Mouse (Mus musculus) midbrain, embryonic 14.5 days (tissue): ENCODE data around the gene Atl3. TPM values are rescaled to one million over a fixed set of nuclear protein-coding genes. Genes with fewer than 3 reads are reported as not detected.

Source experiments
- ATAC-seq: fragments of 200-750 bp; cut with Nextera tagmentation; 2 replicates; pipeline ENCODE4 v1.8.0; 2017; ENCODE audit warnings: moderate number of reproducible peaks, moderate library complexity; ENCODE audit not compliant: low FRiP score, low TSS enrichment
- DNase-seq: peaks from one replicate; pipeline ENCODE4 v3.0.0-alpha.2; 2015
- H3K27ac ChIP-seq: fragments of 300-500 bp; sonication (generic); replicated peaks from 2 replicates; pipeline ENCODE4 v1.5.1; 2014; ENCODE audit warnings: mild to moderate bottlenecking, low read depth, low read length, moderate library complexity
- H3K27me3 ChIP-seq: fragments of 300-500 bp; sonication (generic); 2 replicates; pipeline ENCODE4 v1.6.1; 2014; ENCODE audit warnings: low read length, control low read depth, mixed read lengths; ENCODE audit not compliant: control insufficient read depth, insufficient read depth
- H3K36me3 ChIP-seq: fragments of 300-500 bp; sonication (generic); 2 replicates; pipeline ENCODE4 v1.6.1; 2014; ENCODE audit warnings: low read length, control low read depth; ENCODE audit not compliant: control insufficient read depth, insufficient read depth
- H3K4me1 ChIP-seq: fragments of 300-500 bp; sonication (generic); 2 replicates; pipeline ENCODE4 v1.6.1; 2014; ENCODE audit warnings: mild to moderate bottlenecking, antibody characterized with exemption, low read length, control low read depth; ENCODE audit not compliant: control insufficient read depth, insufficient read depth
- H3K4me2 ChIP-seq: fragments of 300-500 bp; sonication (generic); 2 replicates; pipeline ENCODE4 v1.6.1; 2014; ENCODE audit warnings: mild to moderate bottlenecking, low read length, moderate library complexity
- H3K4me3 ChIP-seq: fragments of 300-500 bp; sonication (generic); replicated peaks from 2 replicates; pipeline ENCODE4 v1.5.1; 2014; ENCODE audit warnings: low read depth, low read length
- H3K9ac ChIP-seq: fragments of 300-500 bp; sonication (generic); replicated peaks from 2 replicates; pipeline ENCODE4 v1.6.1; 2014; ENCODE audit warnings: mild to moderate bottlenecking, low read length, moderate library complexity
- H3K9me3 ChIP-seq: fragments of 300-500 bp; sonication (generic); 2 replicates; pipeline ENCODE4 v1.6.1; 2016; ENCODE audit warnings: low read length, control low read depth, mixed read lengths; ENCODE audit not compliant: control insufficient read depth
- WGBS: fragments of 180-500 bp; shearing (Covaris S2); extraction: QIAGEN DNeasy Blood & Tissue Kit; methylation state at CpG from one replicate; pipeline ENCODE4 v1.1.7; 2014; 5-methylcytosine and 5-hydroxymethylcytosine counted together
- polyA plus RNA-seq: library from polyadenylated mRNA; unstranded; fragments of >200 nt; fragmentation: Nextera tagmentation; extraction: Ambion mirVana; gene quantifications from 2 replicates; pipeline ENCODE4 v1.2.1, GENCODE M21; 2014

Atl3 gene
- polyA plus RNA-seq, 1 experiment from 2014 or later = 6.8 TPM

DNA sequence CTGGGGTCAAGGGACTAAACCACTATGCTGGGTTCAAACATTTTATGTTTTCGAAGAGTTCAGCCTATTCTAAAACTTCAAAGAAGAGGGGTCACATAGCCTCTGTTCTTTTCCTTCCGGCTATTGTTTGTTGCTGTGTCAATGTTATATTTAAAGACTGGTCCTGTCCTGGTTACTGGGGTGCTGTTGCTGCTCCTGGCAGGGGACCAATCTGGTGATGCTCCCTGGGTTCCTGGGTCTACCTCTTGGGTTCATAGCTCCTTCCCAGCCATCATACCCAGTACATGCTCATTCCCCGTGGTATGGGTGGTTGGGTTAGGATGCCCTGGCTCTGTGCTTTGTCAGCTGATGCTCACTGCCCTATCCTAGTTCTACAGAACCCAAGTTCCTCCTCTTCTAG lies 83.9 kb downstream of the Atl3 start:
- Histone ChIP-seq H3K9me3 (no peaks in the 10 kb centered on the region), H3K27ac (no peak overlapping the region), H3K4me2 (no peak overlapping the region), H3K27me3 (no peaks in the 10 kb centered on the region), H3K9ac (no peak overlapping the region), H3K4me3 (no peak overlapping the region), H3K4me1 (no peaks in the 10 kb centered on the region), H3K36me3 (no peaks in the 10 kb centered on the region)
- no peak for DNase-seq
- no peak for ATAC-seq
- WGBS = 96% methylated on average over 3 of the region's 3 CpGs

DNA sequence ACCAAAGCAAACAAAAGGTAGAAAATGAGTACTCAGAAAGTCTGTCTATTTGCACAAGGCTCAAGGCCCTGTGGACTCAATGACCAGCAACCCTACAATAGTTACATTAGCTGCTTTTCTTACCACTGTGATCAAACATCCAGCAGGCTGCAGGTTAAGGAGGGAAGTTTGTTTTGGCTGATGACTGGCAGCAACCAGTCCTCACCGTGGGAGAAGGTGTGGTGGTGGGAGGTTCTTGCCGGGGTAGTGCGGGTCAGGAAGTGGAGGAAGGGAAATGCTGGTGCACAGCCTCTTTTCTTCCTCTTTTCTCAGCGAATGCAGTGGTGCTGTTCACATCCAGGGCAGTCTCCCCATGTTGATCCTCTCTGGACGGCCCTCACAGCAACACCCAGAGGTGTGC lies 87.2 kb downstream of the Atl3 start:
- WGBS = 78% methylated on average over 5 of the region's 5 CpGs
- DNase-seq (no peak), ATAC-seq (no peak)
- Histone ChIP-seq H3K27me3 (no peaks in the 10 kb centered on the region), H3K4me3 (no peak overlapping the region), H3K4me1 (no peaks in the 10 kb centered on the region), H3K36me3 (no peaks in the 10 kb centered on the region), H3K27ac (no peak overlapping the region), H3K4me2 (no peak overlapping the region), H3K9me3 (no peaks in the 10 kb centered on the region), H3K9ac (no peak overlapping the region)

DNA sequence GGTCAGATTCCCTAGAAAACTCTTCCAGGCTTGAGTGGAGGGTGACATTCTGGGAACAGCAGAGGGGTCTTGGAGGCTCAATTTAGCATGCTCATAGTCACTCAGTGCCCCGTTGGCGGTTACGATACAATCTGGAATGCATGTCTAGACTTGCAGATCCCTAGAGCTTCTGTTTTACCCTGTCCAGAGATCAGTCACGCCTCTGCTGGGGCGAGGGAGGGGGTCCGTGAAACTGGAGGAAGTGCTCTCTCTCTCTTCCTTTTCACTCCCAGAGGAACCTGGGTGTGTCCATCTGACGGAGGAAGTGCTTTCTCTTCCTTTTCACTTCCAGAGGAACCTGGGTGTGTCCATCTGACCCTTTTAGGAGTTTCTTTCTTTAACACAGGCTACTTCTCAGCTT lies 89.3 kb downstream of the Atl3 start:
- Histone ChIP-seq H3K27me3 (no peaks in the 10 kb centered on the region), H3K9me3 (no peaks in the 10 kb centered on the region), H3K4me1 (no peaks in the 10 kb centered on the region), H3K9ac (no peak overlapping the region), H3K4me3 (no peak overlapping the region), H3K27ac (no peak overlapping the region), H3K4me2 (no peak overlapping the region), H3K36me3 (no peaks in the 10 kb centered on the region)
- DNase-seq (no peak), ATAC-seq (no peak)
- 63% methylated on average over 7 of the region's 7 CpGs for WGBS

DNA sequence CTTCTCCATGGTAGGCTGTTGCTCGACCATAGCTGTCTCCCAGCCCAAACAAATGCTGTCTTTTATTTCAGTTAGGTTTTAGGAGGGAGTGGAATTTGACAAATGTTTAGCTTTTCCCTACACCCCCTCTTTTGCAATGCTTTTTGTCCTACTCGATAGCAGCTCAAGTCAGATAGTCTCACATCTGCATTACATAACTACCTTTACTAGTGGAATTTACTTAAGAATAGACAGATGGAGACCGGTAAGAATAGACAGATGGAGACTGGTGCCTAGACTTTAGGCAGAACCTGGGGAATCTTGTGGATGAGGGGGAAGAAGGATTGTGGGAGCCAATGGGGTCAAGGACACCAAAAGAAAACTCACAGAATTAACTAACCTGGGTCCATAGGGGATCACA lies 89.8 kb downstream of the Atl3 start:
- 83% methylated on average over 3 of the region's 3 CpGs for WGBS
- H3K36me3 ChIP-seq = no peaks in the 10 kb centered on the region

DNA sequence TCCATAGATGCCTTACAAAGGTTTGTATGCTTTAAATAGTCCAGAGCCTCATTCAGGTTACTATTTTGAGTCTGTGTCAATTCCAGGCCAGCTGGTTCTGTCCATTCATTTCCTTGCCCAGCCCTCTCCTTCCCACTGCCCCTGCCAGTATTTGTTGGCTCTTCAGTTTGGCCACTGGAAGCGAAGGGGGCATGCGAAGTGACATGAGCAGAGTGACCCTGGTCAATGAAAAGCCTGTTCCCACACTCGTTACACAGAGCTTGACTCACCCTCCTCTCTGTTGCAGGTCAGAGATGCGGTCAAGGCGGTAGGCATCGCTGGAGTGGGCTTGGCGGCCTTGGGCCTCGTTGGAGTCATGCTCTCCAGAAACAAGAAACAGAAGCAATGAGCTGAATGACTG lies 91.4 kb downstream of the Atl3 start:
- ATAC-seq (no peak), DNase-seq (no peak)
- H3K4me1 ChIP-seq = no peaks in the 10 kb centered on the region
- no peak overlapping the region for H3K9ac ChIP-seq
- no peak overlapping the region for H3K4me3 ChIP-seq
- no peaks in the 10 kb centered on the region for H3K9me3 ChIP-seq
- H3K36me3 ChIP-seq = no peaks in the 10 kb centered on the region
- no peaks in the 10 kb centered on the region for H3K27me3 ChIP-seq
- no peak overlapping the region for H3K4me2 ChIP-seq
- WGBS = 88% methylated on average over 8 of the region's 8 CpGs
- H3K27ac ChIP-seq = no peak overlapping the region

More for the DNA sequence above, 89.8 kb downstream of the Atl3 start:
- Histone ChIP-seq H3K27me3 (no peaks in the 10 kb centered on the region), H3K27ac (no peak overlapping the region), H3K4me3 (no peak overlapping the region), H3K4me1 (no peaks in the 10 kb centered on the region), H3K4me2 (no peak overlapping the region), H3K9me3 (no peaks in the 10 kb centered on the region), H3K9ac (no peak overlapping the region)
- no peak for ATAC-seq
- no peak for DNase-seq

DNA sequence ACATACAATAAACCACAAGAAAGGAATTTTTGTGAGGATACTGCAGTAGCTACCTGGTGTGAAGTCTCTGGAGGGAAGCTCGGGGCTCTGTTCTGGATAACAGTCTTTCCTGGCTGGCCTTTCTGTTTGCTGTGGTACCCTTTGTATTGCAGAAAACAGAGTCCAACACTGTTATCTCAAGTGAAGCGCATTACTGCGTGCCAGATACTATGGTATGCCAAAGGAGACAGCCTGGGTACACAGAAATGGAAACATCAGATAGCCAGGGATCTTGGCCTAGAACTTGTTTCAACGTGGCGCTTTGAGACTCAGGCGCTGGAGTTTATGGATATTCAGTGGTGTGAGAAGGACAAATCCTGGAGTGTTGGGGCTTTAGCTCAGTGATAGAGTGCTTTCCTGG lies 91.9 kb downstream of the Atl3 start:
- Histone ChIP-seq H3K36me3 (no peaks in the 10 kb centered on the region), H3K9me3 (no peaks in the 10 kb centered on the region), H3K27me3 (no peaks in the 10 kb centered on the region), H3K4me1 (no peaks in the 10 kb centered on the region), H3K9ac (no peak overlapping the region), H3K27ac (no peak overlapping the region), H3K4me2 (no peak overlapping the region), H3K4me3 (no peak overlapping the region)
- ATAC-seq (no peak), DNase-seq (no peak)
- WGBS = 95% methylated on average over 6 of the region's 6 CpGs

Other genes with a start within 250 kb of the Atl3 start
- gene Rcor2, start 226.7 kb upstream of the Atl3 start, polyA plus RNA-seq = 23.1 and 26.6 TPM in 2 replicates
- 48.4 and 55.0 TPM in 2 replicates for gene Mark2, start 152.2 kb upstream of the Atl3 start, polyA plus RNA-seq
- 26.9 and 48.1 TPM in 2 replicates for gene Spindoc, start 111.0 kb upstream of the Atl3 start, polyA plus RNA-seq
- 18.5 and 19.5 TPM in 2 replicates for gene 2700081O15Rik, start 76.4 kb upstream of the Atl3 start, polyA plus RNA-seq
- 586 and 610 TPM in 2 replicates for gene Rtn3, start 10.8 kb upstream of the Atl3 start, polyA plus RNA-seq
- 1.2 and 2.5 TPM in 2 replicates for gene Pla2g16, start 63.4 kb downstream of the Atl3 start, polyA plus RNA-seq
- gene Lgals12, start 113.2 kb downstream of the Atl3 start, polyA plus RNA-seq = 0.11 and 0.29 TPM in 2 replicates
- gene Hrasls5, start 118.5 kb downstream of the Atl3 start, polyA plus RNA-seq = not detected in 2 replicates
- gene Slc22a19, start 217.3 kb downstream of the Atl3 start, polyA plus RNA-seq = not detected in 2 replicates